Mouse (Mus musculus) MEL (cell line): ENCODE data around the gene Bfsp2. TPM values are rescaled to one million over a fixed set of nuclear protein-coding genes. Genes with fewer than 3 reads are reported as not detected.

ENCODE experiments used
- DNase-seq: peaks from one replicate; pipeline ENCODE4 v3.0.0; 2011; ENCODE audit warnings: low read depth, low spot score
- H3K27ac ChIP-seq: 2 replicates; pipeline ENCODE4 v1.5.1; 2012; ENCODE audit warnings: low read depth, mild to moderate bottlenecking, control low read depth, low read length, moderate library complexity; ENCODE audit not compliant: control insufficient read depth
- H3K27me3 ChIP-seq, 2 experiments: fragments of 150-350 bp in 1 of 2; sonication (generic) in 1 of 2; 2 replicates each; pipeline ENCODE4 v1.6.1; 2012; ENCODE audit warnings: low read length in 2 of 2, mild to moderate bottlenecking in 2 of 2, improper control_type of control experiment in 1 of 2, moderate library complexity in 1 of 2; ENCODE audit not compliant: insufficient read depth in 2 of 2, control insufficient read depth in 1 of 2
- H3K36me3 ChIP-seq, 2 experiments: 2 replicates each; pipeline ENCODE4 v1.6.1; 2012 to 2014; ENCODE audit warnings: low read length in 2 of 2, improper control_type of control experiment in 1 of 2, inconsistent platforms in 1 of 2, mild to moderate bottlenecking in 1 of 2; ENCODE audit not compliant: insufficient read depth in 2 of 2, control insufficient read depth in 1 of 2
- H3K4me1 ChIP-seq, 2 experiments: fragments of 150-350 bp in 1 of 2; sonication (generic) in 1 of 2; 2 replicates each; pipeline ENCODE4 v1.6.1; 2012; ENCODE audit warnings: low read length in 2 of 2, improper control_type of control experiment in 1 of 2, mild to moderate bottlenecking in 1 of 2; ENCODE audit not compliant: insufficient read depth in 2 of 2, control insufficient read depth in 1 of 2
- H3K4me3 ChIP-seq, 2 experiments: fragments of 150-350 bp in 1 of 2; sonication (generic) in 1 of 2; 2 replicates each; pipeline ENCODE4 v1.5.1; 2012; ENCODE audit warnings: low read depth in 2 of 2, low read length in 2 of 2, mild to moderate bottlenecking in 2 of 2, moderate library complexity in 2 of 2, control low read depth in 1 of 2, improper control_type of control experiment in 1 of 2; ENCODE audit not compliant: control insufficient read depth in 1 of 2, insufficient read depth in 1 of 2
- H3K79me2 ChIP-seq: 2 replicates; pipeline ENCODE4 v1.6.1; 2012; ENCODE audit warnings: mild to moderate bottlenecking, low read length, moderate library complexity; ENCODE audit not compliant: control insufficient read depth, poor library complexity, insufficient read depth
- H3K9ac ChIP-seq: 2 replicates; pipeline ENCODE4 v1.6.1; 2012; ENCODE audit warnings: low read depth, mild to moderate bottlenecking, control low read depth, low read length, moderate library complexity; ENCODE audit not compliant: control insufficient read depth, poor library complexity, severe bottlenecking
- H3K9me3 ChIP-seq: fragments of 150-350 bp; sonication (generic); replicated peaks from 2 replicates; pipeline ENCODE4 v1.6.1; 2012; ENCODE audit warnings: mild to moderate bottlenecking, low read length, improper control_type of control experiment, moderate library complexity; ENCODE audit not compliant: insufficient read depth
- CTCF ChIP-seq, 3 experiments: IDR thresholded peaks in 2 of 3; conservative IDR thresholded peaks in 1 of 3; 2 replicates each; pipeline ENCODE4 v1.5.1; 2011 to 2012; ENCODE audit warnings: low read length in 3 of 3, low read depth in 2 of 3, mild to moderate bottlenecking in 2 of 3, improper control_type of control experiment in 1 of 3, inconsistent platforms in 1 of 3, mixed read lengths in 1 of 3, moderate library complexity in 1 of 3; ENCODE audit not compliant: control insufficient read depth in 1 of 3, insufficient read depth in 1 of 3, poor library complexity in 1 of 3, severe bottlenecking in 1 of 3
- ETS1 ChIP-seq: IDR thresholded peaks from 2 replicates; pipeline ENCODE4 v1.6.1; 2012; ENCODE audit warnings: low read depth, mild to moderate bottlenecking, inconsistent platforms, low read length, improper control_type of control experiment, moderate library complexity
- GATA1 ChIP-seq: IDR thresholded peaks from 2 replicates; pipeline ENCODE4 v1.6.1; 2011; ENCODE audit warnings: low read depth, low read length, improper control_type of control experiment
- HCFC1 ChIP-seq: IDR thresholded peaks from 2 replicates; pipeline ENCODE4 v1.6.1; 2012; ENCODE audit warnings: low read depth, mild to moderate bottlenecking, inconsistent platforms, low read length, improper control_type of control experiment, moderate library complexity
- JUND ChIP-seq: IDR thresholded peaks from 2 replicates; pipeline ENCODE4 v1.6.1; 2011; ENCODE audit warnings: low read depth, mild to moderate bottlenecking, improper control_type of control experiment, low read length
- MAZ ChIP-seq: IDR thresholded peaks from 2 replicates; pipeline ENCODE4 v1.6.1; 2012; ENCODE audit warnings: low read depth, mild to moderate bottlenecking, inconsistent platforms, low read length, improper control_type of control experiment
- MXI1 ChIP-seq: IDR thresholded peaks from 2 replicates; pipeline ENCODE4 v1.6.1; 2011; ENCODE audit warnings: mild to moderate bottlenecking, low read depth, low read length, improper control_type of control experiment
- MYB ChIP-seq: IDR thresholded peaks from 2 replicates; pipeline ENCODE4 v1.6.1; 2011; ENCODE audit warnings: mild to moderate bottlenecking, low read depth, low read length, improper control_type of control experiment
- NELFE ChIP-seq: IDR thresholded peaks from 2 replicates; pipeline ENCODE4 v1.6.1; 2011; ENCODE audit warnings: low read depth, low read length, improper control_type of control experiment
- NRF1 ChIP-seq: IDR thresholded peaks from 2 replicates; pipeline ENCODE4 v1.6.1; 2014; ENCODE audit warnings: low read depth, mild to moderate bottlenecking, inconsistent platforms, low read length, improper control_type of control experiment, moderate library complexity; ENCODE audit not compliant: poor library complexity, insufficient read depth, severe bottlenecking
- POLR2A ChIP-seq, 2 experiments: IDR thresholded peaks; 2 replicates each; pipeline ENCODE4 v1.6.1; 2011 to 2012; ENCODE audit warnings: low read length in 2 of 2, mild to moderate bottlenecking in 2 of 2, control low read depth in 1 of 2, improper control_type of control experiment in 1 of 2, low read depth in 1 of 2, moderate library complexity in 1 of 2; ENCODE audit not compliant: control insufficient read depth in 1 of 2, insufficient read depth in 1 of 2, poor library complexity in 1 of 2
- POLR2AphosphoS2 ChIP-seq: IDR thresholded peaks from 2 replicates; pipeline ENCODE4 v1.6.1; 2011; ENCODE audit warnings: low read length, improper control_type of control experiment
- POLR2AphosphoS5 ChIP-seq: IDR thresholded peaks from 2 replicates; pipeline ENCODE4 v1.6.1; 2012; ENCODE audit warnings: low read depth, borderline replicate concordance, mild to moderate bottlenecking, inconsistent platforms, low read length, moderate library complexity, mixed read lengths
- RAD21 ChIP-seq: IDR thresholded peaks from 2 replicates; pipeline ENCODE4 v1.6.1; 2011; ENCODE audit warnings: mild to moderate bottlenecking, low read depth, low read length, improper control_type of control experiment
- SIN3A ChIP-seq: IDR thresholded peaks from 2 replicates; pipeline ENCODE4 v1.6.1; 2012; ENCODE audit warnings: low read length, improper control_type of control experiment, inconsistent platforms
- TBP ChIP-seq: IDR thresholded peaks from 2 replicates; pipeline ENCODE4 v1.8.0; 2011; ENCODE audit warnings: low read depth, low read length, improper control_type of control experiment
- TCF12 ChIP-seq: IDR thresholded peaks from 2 replicates; pipeline ENCODE4 v1.6.1; 2014; ENCODE audit warnings: low read depth, mild to moderate bottlenecking, inconsistent platforms, low read length, improper control_type of control experiment, moderate library complexity
- UBTF ChIP-seq: IDR thresholded peaks from 2 replicates; pipeline ENCODE4 v1.6.1; 2012; ENCODE audit warnings: low read depth, mild to moderate bottlenecking, inconsistent platforms, low read length, improper control_type of control experiment, moderate library complexity, borderline replicate concordance; ENCODE audit not compliant: insufficient read depth
- USF1 ChIP-seq: IDR thresholded peaks from 2 replicates; pipeline ENCODE4 v1.6.1; 2014; ENCODE audit warnings: low read depth, mild to moderate bottlenecking, inconsistent platforms, low read length, improper control_type of control experiment, moderate library complexity
- polyA plus RNA-seq, 2 experiments: library from polyadenylated mRNA; stranded (reverse) in 1 of 2; unstranded in 1 of 2; fragments of >175 nt in 1 of 2; fragments of >200 nt in 1 of 2; gene quantifications; 2 replicates each; pipeline versions ENCODE4 v1.2.1 to v1.2.4; 2012; ENCODE audit warnings: low replicate concordance in 2 of 2, low read depth in 1 of 2; ENCODE audit not compliant: insufficient read length in 2 of 2, insufficient read depth in 1 of 2, missing spikeins in 1 of 2
- total RNA-seq: library from RNA; depleted of rRNA; stranded (reverse); fragments of 300-350 nt; gene quantifications from 2 replicates; pipeline ENCODE4 v1.2.3, GENCODE M21; 2012

The Bfsp2 gene
- total and polyA plus RNA-seq, 3 experiments: 0.27 to 2.4 TPM; not detected in 1

- Histone ChIP-seq H3K9ac (no peak overlapping the region), H3K36me3 (no peaks in the 10 kb centered on the region), H3K9me3 (no peaks in the 10 kb centered on the region), H3K79me2 (no peaks in the 10 kb centered on the region), H3K27me3 (no peaks in the 10 kb centered on the region), H3K4me1 (no peaks in the 10 kb centered on the region), H3K27ac (no peak overlapping the region), H3K4me3 (no peak overlapping the region)
- DNase-seq: no peak
- 0 out of 6 replicates have a peak, but pooled peaks of 1 of the 3 experiments have one; percentile 14 for TF ChIP-seq CTCF (IDR thresholded peaks at IDR 0.05 in 2 of 3, conservative IDR thresholded peaks at IDR 0.05 in 1 of 3; ENCODE audit: control insufficient read depth in 1 of 3, insufficient read depth in 1 of 3, low read depth in 2 of 3, low read length in 3 of 3, poor library complexity in 1 of 3, severe bottlenecking in 1 of 3)
- TF ChIP-seq SIN3A: no peak
These were observed 14.3 kb upstream of the Bfsp2 start for GRCm38 (mm10) chr9:103494346-103495020.

- no peaks in the 10 kb centered on the region for H3K27me3 ChIP-seq
- TF ChIP-seq ETS1: no peak
- no peak for TF ChIP-seq MYB
- TF ChIP-seq RAD21: no peak
- TF ChIP-seq USF1: no peak
- no peak for TF ChIP-seq TCF12
- no peak for TF ChIP-seq POLR2AphosphoS5
- no peak for TF ChIP-seq GATA1
- TF ChIP-seq MXI1: no peak
- no peak for TF ChIP-seq POLR2AphosphoS2
- TF ChIP-seq JUND: no peak
- no peak for TF ChIP-seq NRF1
- no peak for TF ChIP-seq NELFE
- no peak for TF ChIP-seq SIN3A
- no peak for TF ChIP-seq POLR2A (IDR thresholded peaks at IDR 0.05; ENCODE audit: control insufficient read depth in 1 of 2, insufficient read depth in 1 of 2, low read depth in 1 of 2, low read length in 2 of 2, poor library complexity in 1 of 2)
- TF ChIP-seq TBP: no peak
- TF ChIP-seq MAZ: no peak
- no peak for TF ChIP-seq HCFC1
- TF ChIP-seq UBTF: no peak
These were observed 11.8 kb upstream of the Bfsp2 start for GRCm38 (mm10) chr9:103491985-103492384.

More at GRCm38 (mm10) chr9:103491985-103492384, 11.8 kb upstream of the Bfsp2 start:
- no peak for DNase-seq
- Histone ChIP-seq H3K36me3 (no peaks in the 10 kb centered on the region), H3K27ac (no peak overlapping the region), H3K4me1 (no peaks in the 10 kb centered on the region), H3K9ac (no peak overlapping the region), H3K4me3 (no peak overlapping the region), H3K79me2 (no peaks in the 10 kb centered on the region), H3K9me3 (no peaks in the 10 kb centered on the region)
